Mouse (Mus musculus): ENCODE measurements around the gene Exoc1. TPM values are rescaled to one million over a fixed set of nuclear protein-coding genes. Genes with fewer than 3 reads are reported as not detected.

Exoc1 gene
- total RNA-seq, 2 experiments from 2014 or later: 32.3 to 32.7 TPM

GRCm38 (mm10) chr5:76590009-76590408 is 60.9 kb downstream of the Exoc1 start:
- ATAC-seq (replicated peaks; ENCODE audit: low FRiP score, poor library complexity, severe bottlenecking): no peak

- ATAC-seq (replicated peaks; ENCODE audit: low FRiP score, poor library complexity, severe bottlenecking): no peak
Observed at GRCm38 (mm10) chr5:76591885-76592284, 62.8 kb downstream of the Exoc1 start.

- ATAC-seq (replicated peaks; ENCODE audit: low FRiP score, poor library complexity, severe bottlenecking): no peak
Observed at GRCm38 (mm10) chr5:76609702-76610370, 80.7 kb downstream of the Exoc1 start.

- ATAC-seq (replicated peaks; ENCODE audit: low FRiP score, poor library complexity, severe bottlenecking): no peak
Observed at GRCm38 (mm10) chr5:76612867-76613499, 83.9 kb downstream of the Exoc1 start.

GRCm38 (mm10) chr5:76615276-76615675 is 86.2 kb downstream of the Exoc1 start:
- no peak for ATAC-seq (replicated peaks; ENCODE audit: low FRiP score, poor library complexity, severe bottlenecking)

GRCm38 (mm10) chr5:76616196-76616747 is 87.2 kb downstream of the Exoc1 start:
- ATAC-seq (replicated peaks; ENCODE audit: low FRiP score, poor library complexity, severe bottlenecking): no peak

GRCm38 (mm10) chr5:76618750-76619149 is 89.6 kb downstream of the Exoc1 start:
- no peak for ATAC-seq (replicated peaks; ENCODE audit: low FRiP score, poor library complexity, severe bottlenecking)

Other genes starting within 250 kb of the Exoc1 start
- gene Clock, start 224.5 kb upstream of the Exoc1 start, total RNA-seq (2015; ENCODE audit: low replicate concordance): 1.8 and 10.9 TPM in 2 replicates
- 1.0 and 1.1 TPM in 2 replicates for gene Clock, start 224.5 kb upstream of the Exoc1 start, total RNA-seq (2017; ENCODE audit: low replicate concordance)
- gene Pdcl2, start 198.2 kb upstream of the Exoc1 start, total RNA-seq (2015; ENCODE audit: low replicate concordance): not detected in 2 replicates
- gene Pdcl2, start 198.2 kb upstream of the Exoc1 start, total RNA-seq (2017; ENCODE audit: low replicate concordance): not detected in 2 replicates
- not detected in 2 replicates for gene Nmu, start 165.5 kb upstream of the Exoc1 start, total RNA-seq (2015; ENCODE audit: low replicate concordance)
- not detected in 2 replicates for gene Nmu, start 165.5 kb upstream of the Exoc1 start, total RNA-seq (2017; ENCODE audit: low replicate concordance)
- gene Gm7271, start 45.3 kb upstream of the Exoc1 start, total RNA-seq (2015; ENCODE audit: low replicate concordance): not detected in 2 replicates
- gene Gm7271, start 45.3 kb upstream of the Exoc1 start, total RNA-seq (2017; ENCODE audit: low replicate concordance): not detected in 2 replicates
- 39.3 and 59.1 TPM in 2 replicates for gene Cep135, start 59.4 kb downstream of the Exoc1 start, total RNA-seq (2015; ENCODE audit: low replicate concordance)
- 81.6 and 82.6 TPM in 2 replicates for gene Cep135, start 59.4 kb downstream of the Exoc1 start, total RNA-seq (2017; ENCODE audit: low replicate concordance)
- gene C530008M17Rik, start 127.2 kb downstream of the Exoc1 start, total RNA-seq (2015; ENCODE audit: low replicate concordance): 90.1 and 95.5 TPM in 2 replicates
- 69.6 and 91.1 TPM in 2 replicates for gene C530008M17Rik, start 127.2 kb downstream of the Exoc1 start, total RNA-seq (2017; ENCODE audit: low replicate concordance)

Data from erythroid progenitor cell, adult 5-6 weeks (primary cell).